Mouse (Mus musculus): Measurements from ENCODE around the gene Kmt2a.
"Not testable (repeated sequence)": the region's sequence is repeated elsewhere in the genome, so short reads cannot be mapped to it uniquely, and the experiment has no call there.

Kmt2a gene

DNA sequence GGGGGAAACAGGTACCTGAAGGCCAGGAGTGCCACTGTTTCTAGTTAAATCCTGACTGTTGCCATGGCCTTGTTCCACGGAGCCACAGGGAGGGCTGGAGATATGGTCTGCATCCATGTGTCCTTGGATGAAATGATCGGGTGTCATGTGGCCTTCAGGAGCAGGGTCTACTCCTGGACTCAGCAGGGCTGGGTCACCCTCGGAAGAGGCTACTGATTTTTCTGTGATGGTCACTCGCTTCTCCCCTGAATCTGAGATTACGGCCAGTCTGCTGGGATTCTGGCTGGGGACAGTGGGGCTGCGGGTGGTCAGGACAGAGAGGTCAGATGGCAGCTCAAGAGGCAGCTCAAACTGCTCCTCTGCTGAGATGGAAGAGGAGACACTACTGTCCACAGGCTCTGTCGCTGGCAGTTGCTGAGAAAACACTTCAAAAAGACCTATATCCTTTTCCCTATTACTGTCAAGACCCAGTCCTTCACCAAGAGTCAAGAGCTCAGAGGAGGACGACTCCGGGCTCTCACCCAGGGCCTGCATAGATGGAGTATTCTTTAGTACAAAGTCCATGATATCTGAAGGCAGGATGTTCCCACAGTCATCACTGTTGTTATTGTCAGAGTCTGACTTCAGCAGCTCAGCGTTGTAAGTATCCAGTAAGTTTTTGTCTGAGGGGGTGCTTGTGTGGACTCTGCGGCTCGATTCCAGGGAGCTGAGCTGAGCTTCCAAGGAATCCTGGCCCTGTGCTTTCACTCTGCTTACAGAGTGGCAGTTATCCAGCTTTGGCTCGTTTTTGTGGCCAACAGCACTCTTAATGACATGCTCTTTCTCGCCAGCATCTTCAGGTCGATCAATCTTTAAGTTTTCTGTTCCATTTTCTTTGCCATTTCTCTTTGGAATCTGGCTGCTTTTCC lies 60.9 kb downstream of the Kmt2a start:
- no peak for DNase-seq (ENCODE audit: low read depth, low spot score)

DNA sequence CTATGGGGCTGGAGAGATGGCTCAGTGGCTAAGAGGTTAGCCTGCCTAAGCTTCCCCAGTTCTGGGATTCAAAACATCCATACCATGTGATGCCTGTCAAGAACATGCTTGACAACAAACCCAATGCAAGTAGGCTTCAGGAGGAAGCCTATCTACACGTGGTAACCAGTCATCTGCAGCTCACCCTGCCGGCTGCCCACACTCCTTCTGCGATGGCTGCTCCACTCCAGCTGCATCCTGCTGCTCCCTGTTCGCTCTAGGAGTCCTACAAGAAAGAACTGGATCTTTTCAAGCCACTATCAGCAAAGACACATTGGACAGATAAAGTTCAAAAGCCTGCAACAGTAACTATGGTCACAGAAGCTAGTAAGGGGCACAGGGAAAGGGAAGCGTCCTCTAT lies 63.6 kb downstream of the Kmt2a start:
- DNase-seq (ENCODE audit: low read depth, low spot score) = no peak

DNA sequence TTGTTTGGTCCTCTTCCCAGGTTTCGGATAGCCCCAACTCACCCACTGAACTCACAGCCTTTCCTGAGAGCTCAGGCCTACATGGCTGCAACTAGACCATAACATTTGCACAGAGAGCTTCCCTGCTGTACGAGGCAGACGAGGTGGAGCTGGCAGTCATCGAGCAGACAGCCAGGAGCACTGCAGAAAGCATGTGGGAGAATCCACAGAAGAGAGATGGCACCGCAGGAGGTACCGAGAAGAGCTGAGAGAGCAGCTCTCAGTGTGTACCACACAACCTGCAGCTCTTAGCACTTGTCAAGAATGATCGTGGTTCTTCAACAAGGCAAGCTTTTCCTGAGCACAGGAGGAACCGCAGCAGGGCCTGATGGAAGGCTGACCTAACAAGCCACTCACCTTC lies 66.9 kb downstream of the Kmt2a start:
- no peak for DNase-seq (ENCODE audit: low read depth, low spot score)

DNA sequence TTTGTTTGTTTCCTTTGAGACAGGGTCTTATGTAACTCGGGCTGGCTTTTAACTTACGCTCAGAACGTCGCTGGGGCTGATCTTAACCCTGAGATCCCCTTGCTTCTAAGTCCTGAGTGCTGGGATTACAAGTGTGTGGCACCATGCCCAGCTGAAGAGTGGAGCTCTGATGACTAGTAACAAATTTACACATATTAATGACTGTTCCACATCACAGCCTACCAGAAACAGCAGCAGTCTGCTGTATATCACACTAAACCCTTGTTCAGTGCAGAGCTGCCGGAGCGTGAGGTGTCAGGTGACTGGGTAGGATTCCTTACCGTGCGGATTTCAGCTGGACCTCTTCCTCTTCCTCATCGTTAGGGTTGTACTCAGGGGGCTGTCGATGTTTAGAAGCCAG lies 70.8 kb downstream of the Kmt2a start:
- DNase-seq (ENCODE audit: low read depth, low spot score) = no peak

DNA sequence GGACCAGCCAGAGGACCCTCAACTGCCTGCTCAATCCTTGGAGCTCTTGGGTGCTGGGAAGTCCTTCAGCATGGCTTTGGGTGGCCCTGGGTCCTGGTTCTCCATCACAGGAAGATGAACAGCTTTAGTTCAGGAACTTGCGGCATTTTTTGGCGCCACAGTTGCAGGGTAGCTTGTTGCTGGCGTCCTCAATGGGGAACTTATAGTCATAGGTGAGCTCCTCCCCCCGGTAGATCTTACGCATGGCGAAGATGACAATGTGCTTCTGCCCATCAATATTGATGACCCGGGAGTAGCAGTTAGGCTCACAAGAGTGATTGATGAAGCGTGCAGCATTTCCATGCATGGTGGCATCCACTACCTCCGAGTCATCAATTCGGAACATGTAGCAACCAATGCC lies 73.3 kb downstream of the Kmt2a start:
- no peak for DNase-seq (ENCODE audit: low read depth, low spot score)

DNA sequence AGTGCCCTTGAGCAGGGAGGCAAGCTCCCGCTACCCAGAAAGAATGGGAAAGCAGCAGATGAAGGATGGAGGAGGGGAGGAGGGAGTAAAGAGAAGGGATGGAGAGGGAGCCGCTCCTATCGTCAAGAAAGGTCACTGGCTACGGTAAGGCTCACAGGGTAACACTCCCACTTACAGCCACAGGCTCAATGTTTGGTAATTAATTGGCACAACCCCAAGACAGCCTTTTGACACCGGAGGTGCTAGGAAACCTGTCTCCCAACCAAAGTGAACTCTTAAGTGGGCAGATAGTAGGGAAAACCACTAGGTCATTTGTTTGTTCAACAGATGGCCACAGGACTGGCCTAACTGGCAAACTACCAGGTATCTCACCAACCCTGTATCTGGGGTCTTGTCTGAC lies 74.0 kb downstream of the Kmt2a start:
- DNase-seq (ENCODE audit: low read depth, low spot score) = no peak

DNA sequence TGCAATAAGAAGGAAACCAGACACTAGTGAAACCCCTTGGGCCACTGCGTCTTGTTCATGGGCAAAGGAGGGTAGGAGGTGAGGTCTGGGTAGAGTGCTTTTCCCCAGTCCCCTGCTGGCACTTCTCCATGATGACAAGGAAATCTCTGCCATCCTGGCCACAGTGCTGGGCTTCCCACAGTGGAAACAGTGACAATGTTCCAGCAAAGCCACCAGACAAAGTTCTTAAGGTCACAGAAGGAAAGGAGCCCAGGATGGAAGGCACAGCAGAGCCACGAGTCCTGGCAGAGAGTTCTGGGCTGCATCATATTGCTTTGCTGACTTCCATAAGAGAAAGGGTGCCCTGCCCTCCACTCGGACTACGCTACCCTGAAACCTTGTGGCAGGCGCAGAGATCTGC lies 75.6 kb downstream of the Kmt2a start:
- DNase-seq (ENCODE audit: low read depth, low spot score) = no peak

DNA sequence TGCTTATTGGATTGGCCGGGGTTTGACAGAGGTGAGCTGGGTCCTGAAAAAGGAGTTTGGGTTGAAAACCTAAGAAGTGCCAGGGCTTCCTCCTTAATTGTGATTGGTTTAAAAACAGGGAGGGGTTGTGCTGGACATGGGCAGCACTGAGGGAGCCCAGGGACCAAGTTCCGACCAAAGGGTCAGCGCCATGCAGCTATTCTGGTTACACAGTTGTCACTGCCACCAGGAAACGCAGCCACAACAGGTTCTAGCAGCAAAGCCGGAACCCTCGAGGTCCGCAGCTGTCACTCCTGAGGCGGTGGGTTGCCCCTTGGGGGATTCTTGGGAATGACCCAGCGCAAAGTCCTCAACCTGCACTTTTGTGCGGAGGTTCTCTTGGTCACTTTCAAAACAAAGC lies 76.4 kb downstream of the Kmt2a start:
- no peak for DNase-seq (ENCODE audit: low read depth, low spot score)

DNA sequence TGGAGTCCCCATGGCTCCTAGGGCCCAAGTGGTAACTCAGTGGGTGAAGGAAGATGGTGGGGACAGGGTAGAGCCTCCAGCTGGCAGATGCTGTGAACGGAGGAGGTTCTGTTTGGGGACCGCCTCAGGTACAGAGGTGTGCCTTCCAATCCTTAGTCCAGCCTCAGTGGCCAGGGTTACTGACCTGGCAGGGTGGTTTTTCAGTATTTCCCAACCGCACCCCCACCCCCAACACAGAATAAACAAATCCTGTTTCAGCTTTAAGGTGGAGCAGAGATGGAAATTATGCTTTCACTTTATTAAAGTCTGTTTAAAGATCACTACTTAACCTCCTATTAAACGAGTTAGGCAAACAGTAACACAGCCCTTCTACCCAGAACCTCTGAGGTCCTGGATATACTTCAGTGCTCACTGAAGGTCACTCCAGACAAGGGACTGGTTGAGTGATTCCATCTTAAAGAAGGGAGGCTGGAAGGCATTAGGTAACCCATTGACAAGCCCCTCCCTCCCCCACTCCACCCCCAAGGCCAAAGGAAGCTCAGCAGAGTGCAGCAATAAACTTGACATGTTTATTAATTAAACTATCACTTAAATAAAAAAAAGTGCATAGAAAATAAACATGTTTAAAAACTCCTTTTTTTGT lies 78.2 kb downstream of the Kmt2a start, which contains the start of gene Ttc36:
Gene Ttc36 (minus strand): TSS at position 265 of the 643 bp plus-strand sequence.
- DNase-seq (ENCODE audit: low read depth, low spot score) = no peak

DNA sequence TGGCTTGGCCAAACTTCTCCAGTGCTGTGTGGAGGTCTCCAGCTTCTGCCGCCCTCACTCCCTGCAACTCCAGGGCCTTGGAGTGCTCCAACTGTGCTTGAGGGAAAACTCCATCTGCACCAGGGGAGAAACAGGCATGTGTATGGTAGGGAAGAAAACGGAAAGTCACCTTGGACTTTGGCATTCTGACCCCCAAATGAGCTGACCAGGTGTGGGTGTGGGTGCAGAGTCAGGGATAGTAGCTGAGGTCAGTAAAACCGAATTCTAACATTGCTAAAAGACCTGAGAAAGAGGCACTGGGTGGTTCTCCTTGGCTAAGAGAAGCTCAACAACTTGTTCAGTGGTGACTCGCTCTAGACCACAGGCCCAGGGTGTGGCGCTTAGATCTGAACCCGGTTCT lies 79.4 kb downstream of the Kmt2a start:
- no peak for DNase-seq (ENCODE audit: low read depth, low spot score)

DNA sequence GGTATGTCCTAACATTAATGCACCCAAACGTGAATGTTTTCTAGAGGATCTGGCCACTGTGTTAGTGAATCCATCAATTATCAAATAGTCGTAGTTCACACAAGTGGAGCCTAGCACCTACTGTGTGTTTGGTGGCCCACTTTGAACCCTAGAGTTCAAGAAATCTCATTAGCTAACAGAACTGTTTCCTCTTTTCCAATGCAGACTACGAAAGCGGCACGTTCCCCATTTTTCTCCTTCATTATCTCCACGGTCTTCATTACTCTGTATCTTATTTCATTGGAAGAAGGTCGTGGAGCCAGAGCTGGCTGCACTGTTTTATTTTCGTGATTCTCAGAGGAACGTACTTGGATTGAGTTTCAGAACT lies 81.2 kb downstream of the Kmt2a start:
- DNase-seq (ENCODE audit: low read depth, low spot score) = no peak

DNA sequence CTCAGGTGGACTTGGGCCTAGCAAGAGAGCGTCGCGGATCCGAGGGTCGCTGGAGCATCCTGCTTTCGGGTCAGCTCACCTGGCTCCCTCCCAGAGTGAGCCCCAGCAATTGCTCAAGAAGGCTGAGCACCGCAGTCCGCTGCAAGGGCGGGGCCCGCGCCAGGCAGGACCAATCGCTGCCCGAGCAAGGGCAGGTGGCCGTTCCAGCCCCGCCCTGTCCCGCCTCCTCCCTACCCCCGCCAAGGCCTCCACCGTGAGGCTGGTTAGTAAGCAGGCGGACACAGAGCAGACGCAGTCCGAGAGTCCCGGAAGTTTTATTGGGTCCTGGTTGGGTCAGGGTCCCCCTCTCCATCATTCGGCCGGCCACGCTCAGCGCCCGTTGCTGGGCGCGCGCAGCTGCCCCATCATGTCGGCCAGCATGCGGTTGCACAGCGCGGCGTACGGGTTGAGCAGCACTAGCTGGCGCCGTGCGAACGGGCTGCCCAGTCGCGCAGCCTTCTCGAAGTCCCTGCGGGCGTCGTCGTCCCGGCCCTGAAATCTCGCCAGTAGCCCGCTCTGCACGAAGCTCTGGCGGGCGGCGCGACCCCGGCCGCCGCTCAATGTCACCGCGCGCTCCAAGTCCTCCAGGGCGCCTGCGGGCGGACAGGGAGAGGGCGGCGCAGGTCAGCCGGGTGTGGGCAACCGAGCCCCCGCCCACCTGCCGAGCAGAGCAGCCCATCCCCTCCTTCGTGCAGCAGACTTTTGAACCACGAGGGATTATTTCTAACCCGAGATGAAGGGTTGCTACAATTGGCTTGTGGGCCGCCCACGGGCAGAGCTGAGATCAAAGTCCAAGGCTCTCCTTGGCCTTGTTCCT lies 81.8 kb downstream of the Kmt2a start, which contains the start of gene Tmem25:
Gene Tmem25 (minus strand): TSS at position 206 of the 856 bp plus-strand sequence.
- peak; percentile 62 for DNase-seq (ENCODE audit: low read depth, low spot score)

DNA sequence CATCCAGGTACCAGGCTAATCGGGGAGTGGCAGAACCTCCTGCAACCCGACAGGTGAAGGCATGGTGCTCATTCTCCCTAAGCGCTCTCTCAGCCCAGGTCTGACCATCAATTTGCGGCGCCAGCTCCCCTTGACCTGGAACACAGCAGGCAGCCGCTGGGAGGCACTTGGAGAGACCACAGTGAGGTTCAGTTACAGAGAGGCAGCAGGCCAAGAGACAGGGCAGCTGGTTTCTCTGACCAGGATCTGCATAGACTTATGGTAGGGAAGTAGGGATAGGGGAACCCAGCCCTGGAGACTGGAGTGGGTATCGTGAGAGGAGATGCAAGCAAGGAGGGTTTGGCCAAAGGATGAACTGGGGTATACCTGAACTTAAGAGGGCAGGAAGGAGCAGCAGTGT lies 82.8 kb downstream of the Kmt2a start:
- DNase-seq (ENCODE audit: low read depth, low spot score) = no peak

DNA sequence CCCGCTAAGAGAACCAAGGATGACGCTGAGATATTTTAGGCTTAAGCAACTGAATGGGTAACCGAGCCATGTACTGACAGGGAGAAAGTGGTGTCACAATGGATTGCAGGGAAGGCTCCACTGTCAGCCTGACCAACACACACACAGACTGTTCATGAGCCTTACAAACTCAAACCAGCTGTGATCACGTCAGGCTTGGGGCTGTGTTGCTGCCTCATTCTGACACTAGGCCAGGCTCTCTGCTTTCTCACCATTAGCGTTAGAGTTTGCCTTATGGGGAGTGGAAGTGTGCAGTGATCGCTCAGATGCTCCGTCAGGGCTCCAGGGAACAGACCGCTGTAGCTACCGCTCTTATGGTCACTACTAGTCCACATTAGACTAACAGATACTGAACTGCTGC lies 88.3 kb downstream of the Kmt2a start:
- no peak for DNase-seq (ENCODE audit: low read depth, low spot score)

DNA sequence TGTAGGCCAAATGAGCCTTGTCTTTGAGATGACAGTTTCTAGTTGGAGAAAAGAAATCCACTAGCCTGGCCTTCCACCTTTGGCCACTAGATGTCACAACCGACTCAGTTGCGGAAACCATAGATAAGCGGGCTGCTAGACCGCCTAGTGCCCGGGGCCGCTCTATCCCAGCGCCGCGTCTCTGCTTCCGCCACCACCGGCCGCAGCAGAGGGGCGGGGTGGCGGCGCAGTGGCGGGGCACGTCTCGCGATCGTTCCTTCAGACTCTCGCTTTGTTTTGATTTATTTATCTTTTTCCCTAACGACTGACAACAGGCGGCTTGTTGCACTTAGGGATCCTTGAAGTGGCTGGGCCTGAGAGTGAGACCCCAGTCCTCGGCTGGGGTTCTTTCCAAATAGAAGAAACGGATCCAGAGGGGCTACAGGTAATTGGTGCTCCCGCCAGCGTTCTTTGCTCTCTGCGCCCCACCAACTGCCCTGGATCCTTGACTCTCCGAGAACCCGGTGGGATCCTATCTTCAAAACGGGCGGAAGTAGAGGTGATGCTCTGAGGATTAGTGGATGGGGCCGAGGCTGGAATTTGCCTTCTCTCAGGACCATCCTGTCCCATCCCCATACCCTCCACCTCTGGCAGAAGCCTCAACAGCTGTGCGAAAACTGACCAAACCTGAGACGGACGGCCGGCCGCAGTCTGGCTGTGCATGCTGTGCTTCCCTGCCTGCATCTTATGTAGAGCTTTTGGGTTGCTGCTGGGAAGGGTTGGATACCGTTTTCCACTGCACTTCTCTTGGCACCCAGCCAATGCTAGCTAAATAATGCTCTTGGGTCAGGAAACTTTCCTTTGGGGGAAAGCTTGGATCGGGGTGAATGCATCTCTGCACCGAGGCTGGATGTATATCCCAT lies 108.1 kb downstream of the Kmt2a start:
- peak; percentile 89 for DNase-seq (ENCODE audit: low read depth, low spot score)

DNA sequence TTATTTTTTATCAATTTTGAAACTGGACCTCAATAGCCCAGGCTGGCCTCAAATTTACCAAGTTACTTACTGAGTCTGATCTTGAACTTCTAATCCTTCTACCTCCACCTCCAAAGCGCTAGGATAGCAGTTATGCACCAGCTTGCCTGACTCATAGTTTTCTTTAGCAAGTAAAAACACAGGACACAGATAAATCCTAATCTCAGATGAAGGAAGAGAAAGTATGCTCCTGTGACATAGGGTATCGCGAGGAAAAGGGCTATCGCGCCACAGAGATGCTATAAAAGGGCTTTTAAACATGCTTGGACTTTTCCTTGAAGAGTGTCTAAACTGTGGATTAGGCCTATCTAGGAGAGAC lies 108.7 kb downstream of the Kmt2a start:
- DNase-seq (ENCODE audit: low read depth, low spot score) = no peak

DNA sequence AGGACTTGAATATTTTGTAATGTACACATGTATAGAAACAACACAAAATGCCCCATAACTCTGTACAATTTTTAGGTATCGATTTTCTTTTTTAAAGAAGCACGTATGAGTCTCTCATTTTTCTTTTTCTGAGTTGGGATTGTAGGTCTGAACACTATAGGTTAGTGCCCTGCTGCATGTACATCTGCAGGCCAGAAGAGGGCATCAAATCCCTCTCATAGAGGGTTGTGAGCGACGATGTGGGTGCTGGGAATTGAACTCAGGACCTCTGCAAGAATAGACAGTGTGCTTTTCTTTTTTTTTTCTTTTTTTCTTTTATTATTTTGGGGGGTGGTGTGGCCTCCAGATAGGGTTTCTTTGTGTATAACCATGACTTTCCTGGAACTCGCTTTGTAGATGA lies 109.7 kb downstream of the Kmt2a start:
- DNase-seq (ENCODE audit: low read depth, low spot score) = no peak

DNA sequence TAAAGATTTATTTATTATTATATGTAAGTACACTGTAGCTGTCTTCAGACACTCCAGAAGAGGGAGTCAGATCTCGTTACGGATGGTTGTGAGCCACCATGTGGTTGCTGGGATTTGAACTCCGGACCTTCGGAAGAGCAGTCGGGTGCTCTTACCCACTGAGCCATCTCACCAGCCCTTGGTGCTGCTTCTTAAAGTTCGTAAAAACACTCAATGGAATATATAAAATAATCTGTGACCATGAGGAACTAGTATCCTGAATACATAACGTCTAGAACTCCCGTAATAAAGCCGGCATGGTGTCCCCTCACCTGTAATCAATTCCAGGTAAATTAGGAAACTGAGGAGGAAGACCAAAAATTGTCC lies 113.1 kb downstream of the Kmt2a start:
- DNase-seq (ENCODE audit: low read depth, low spot score) = not testable (repeated sequence)

DNA sequence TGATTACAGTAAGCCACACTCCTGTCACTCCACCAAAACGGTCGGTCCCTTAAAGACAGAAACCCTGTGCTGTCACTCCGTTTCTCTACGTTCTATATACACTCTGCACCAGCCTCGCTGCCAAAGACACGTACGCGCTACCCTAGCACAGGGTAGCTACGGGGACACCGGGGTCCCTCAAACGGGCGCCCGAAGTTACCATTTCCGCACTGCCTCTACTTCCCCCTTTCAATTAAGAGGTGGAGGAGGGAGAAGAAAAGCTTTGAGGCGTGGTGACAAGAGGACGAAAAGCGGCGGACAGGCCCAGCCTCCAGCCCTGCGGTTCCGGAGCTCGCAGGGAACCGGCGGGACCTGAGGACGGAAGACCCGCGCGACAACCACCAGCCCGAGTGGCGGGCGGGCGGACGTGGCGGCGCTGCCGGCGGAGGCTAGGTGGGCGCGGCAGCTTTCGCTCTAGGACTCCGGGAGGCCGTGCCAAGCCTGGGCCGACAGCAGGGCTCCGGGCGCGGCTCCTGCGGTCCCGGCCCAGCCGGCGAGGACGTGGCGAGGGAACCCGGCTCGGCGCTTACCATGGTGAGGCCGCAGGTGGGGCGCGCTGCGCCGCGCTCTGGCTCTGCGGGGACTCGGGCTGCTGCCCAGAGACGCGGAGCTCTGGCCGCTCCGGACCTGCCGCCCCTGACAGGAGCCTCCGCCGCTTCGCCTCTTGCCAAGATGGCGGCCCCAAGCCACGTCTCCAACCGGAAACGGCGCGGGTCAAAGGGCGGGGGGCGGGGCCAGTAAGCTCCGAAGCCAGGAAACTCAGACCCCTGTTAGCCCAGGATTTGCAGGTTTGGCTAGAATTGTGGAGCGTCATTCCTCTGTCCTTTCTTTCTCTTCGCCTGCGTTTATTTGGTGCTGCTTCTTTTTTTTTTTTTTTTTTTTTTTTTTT lies 113.7 kb downstream of the Kmt2a start, which contains the start of the genes Arcn1 and Ift46:
Gene Arcn1 (minus strand): TSS at position 745 of the 928 bp plus-strand sequence.
Gene Ift46 (plus strand): TSS at position 808 of the 928 bp plus-strand sequence.
- DNase-seq (ENCODE audit: low read depth, low spot score) = peak; percentile 67

DNA sequence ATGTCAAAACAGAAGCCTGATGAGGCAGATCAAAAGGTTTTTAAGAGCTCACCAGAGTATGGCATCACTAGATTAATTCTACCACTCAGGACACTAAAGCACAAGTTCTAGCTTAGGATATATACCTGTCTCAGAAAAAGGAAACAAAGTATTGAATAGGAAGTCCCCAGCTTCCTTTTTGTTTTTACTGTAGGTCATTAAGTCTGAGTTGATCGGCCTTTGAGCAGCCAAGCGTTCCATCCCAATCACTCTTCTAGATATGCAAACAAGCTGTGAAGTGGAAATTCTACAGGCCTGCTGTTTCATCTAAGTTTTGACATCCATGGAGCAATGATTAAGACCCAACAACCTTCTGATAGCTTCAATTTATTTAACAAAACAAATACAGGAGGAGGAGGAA lies 120.2 kb downstream of the Kmt2a start:
- no peak for DNase-seq (ENCODE audit: low read depth, low spot score)

All from retina, adult 2 months (tissue).